Mouse (Mus musculus): ENCODE measurements around the gene Ptgfr.

GRCm38 (mm10) chr3:151775089-151775488, 62.3 kb downstream of the Ptgfr start:
- TF ChIP-seq CTCF (IDR thresholded peaks at IDR 0.05; ENCODE audit: low read depth) (peak; percentile 24; the same call in 1 of the 2 replicates), EP300 (IDR thresholded peaks at IDR 0.05; ENCODE audit: low read depth) (no peak)
